Mouse (Mus musculus) v-Abl transformed pro-B cells (cell line): ENCODE measurements around the gene Srrt.

Experiments used
- in situ Hi-C, 2 experiments: fragments of 400-800 bp; cut with MboI; formaldehyde crosslinking; loops; one replicate each; pipeline ENCODE4 v1.15.1; 2025; ENCODE audit not compliant: unreplicated experiment in 2 of 2

Srrt gene

DNA sequence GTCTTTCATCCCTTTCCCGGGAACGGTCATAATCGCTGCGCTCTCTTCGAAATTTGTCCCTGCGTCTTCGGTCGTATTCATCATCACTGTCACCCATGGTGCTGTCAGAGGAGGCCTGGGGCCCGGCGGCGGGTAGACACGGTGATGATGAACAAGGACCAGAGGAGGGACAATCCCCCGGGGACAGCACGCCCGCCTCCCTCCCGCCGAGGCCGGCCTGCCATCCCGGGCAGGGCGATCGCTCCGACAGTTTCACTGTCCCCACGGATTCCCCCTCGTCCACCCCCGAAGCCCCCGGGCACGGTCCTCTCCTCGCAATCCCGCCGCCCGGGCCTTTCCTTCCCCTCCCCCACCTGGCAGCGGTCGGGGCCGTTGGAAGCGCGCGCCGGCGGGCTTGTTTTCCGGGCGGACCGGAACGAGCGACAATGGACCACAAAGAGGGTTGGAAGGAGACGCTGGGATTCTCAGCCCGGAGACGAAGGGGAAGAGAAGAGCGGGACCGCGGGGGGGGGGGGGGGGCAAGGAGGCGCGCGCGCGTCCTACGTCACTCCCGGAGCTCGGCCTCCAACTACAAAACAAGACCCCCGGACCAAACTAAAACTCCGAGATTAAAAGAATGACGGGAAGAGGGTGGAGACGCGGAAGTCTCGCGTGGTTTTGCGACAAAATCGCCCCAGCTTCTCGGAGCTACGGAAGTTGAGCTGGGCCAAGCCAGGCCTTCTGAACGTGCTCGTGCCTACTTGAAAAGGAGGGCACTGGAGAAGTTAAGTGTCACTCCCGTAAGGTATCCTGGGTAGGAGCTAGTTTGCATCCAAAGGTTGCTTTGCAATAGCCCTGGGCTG, at the start of gene Srrt:
Gene Srrt, minus strand, starts transcription at position 604 of the 842 bp plus-strand sequence.
- in situ Hi-C loops, result no loop called here

GRCm38 (mm10) chr5:137354091-137354490, 46.6 kb upstream of the Srrt start:
- in situ Hi-C loops, result no loop called here

DNA sequence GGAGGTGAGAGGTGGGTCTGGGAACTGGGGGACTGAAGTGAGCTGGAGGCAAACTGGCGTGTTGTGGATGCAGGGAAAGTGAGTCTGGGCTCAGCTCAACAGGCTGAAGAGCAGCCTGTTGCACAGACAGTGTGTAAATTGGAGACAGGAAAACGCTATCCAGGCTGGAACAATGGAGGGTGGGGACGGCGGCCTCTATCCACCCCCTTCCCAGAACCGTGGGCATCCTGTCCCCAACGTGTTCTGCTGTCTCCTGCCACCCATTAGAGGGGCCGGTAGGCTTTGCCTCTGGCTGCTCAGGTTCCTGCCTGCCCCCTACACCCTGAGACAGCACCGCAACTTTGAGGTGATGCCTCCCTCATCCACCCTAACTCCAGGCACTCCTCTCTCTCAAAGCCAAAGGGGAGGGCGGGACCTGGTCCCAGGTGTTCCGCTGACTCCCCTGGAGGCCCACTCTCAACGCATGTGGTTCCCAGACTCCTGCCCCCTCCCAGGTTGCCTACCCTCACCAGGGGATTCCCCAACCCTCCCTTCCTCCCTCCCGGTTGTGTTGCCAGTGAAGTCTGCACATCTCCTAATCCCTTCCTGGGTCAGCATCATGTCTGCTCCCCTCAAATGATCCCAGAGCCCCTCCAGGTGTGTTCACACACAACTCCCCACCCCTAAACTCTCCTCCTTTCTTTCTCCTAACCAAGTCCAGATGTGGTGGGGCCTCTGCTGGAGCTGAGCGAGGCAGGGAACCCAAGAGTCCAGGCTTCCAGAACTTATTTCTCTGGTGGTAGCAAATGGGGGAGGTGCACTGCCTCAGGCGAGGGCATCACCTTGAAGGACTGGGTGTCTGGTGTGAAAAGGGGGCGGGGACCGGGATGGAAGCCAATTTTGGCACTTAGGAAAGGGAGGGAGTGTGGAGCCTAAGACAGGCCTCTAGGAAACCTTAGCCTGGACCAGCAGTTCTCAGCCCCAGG, 44.8 kb upstream of the Srrt start:
- in situ Hi-C loops, result no loop called here

- in situ Hi-C loops, result no loop called here
Observed at GRCm38 (mm10) chr5:137351394-137351793, 43.9 kb upstream of the Srrt start.

DNA sequence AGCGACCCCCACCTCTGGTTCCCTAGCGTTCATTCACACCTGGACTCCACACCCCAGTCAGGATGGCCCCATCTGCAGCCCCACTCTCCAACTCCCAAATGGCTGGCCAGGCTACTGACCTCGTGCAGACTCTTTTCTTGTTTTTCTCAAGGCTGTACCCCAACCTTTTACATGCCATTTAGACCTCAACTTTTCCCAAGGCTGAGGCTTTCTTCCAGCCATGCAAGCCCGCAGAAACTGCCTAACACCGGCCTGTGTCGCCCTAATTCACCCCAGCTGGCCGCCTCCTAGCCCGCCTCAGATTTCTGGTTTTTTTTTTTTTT, 43.5 kb upstream of the Srrt start:
- in situ Hi-C loops, result no loop called here

DNA sequence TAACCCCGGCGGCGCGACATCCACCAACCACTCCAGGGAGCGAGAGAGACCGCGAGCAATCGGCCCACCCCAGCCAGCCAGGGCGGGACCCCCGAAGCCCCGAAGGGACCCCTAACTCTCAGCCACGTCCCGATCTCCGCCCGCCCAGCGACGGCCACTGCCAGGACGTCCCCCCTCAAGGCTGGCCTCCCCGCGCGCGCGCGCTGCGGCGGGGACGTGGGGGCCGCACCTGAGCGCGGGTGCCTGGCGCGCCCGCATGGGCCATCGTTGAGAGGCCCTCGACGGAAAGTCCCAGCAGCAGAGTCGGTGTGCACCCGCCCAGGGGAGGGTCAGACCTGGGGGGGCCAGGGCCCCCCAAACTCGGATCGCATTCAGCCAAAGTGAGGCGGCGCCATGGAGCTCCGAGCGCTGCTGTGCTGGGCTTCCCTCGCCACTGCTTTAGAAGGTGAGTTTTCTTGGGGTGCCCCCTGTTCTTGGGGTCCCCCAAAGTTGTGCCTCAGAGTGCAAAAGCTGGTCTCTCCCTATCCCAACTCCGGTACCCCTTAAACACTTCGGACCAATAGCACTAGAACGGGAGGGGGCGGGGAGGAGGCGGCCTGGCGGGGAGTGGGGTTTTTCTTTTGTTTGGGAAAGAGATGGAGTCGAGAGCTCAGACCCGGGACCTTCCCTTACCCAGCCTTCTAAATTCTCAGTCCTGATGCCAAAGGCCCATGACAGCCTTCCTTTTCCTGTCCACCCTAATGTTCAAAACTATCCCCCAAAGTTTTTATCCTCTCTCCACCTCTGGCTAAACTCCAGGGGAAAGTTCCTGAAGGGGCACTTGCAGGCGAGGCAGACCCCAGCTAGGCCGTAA, 43.0 kb upstream of the Srrt start:
- in situ Hi-C loops, result no loop called here

DNA sequence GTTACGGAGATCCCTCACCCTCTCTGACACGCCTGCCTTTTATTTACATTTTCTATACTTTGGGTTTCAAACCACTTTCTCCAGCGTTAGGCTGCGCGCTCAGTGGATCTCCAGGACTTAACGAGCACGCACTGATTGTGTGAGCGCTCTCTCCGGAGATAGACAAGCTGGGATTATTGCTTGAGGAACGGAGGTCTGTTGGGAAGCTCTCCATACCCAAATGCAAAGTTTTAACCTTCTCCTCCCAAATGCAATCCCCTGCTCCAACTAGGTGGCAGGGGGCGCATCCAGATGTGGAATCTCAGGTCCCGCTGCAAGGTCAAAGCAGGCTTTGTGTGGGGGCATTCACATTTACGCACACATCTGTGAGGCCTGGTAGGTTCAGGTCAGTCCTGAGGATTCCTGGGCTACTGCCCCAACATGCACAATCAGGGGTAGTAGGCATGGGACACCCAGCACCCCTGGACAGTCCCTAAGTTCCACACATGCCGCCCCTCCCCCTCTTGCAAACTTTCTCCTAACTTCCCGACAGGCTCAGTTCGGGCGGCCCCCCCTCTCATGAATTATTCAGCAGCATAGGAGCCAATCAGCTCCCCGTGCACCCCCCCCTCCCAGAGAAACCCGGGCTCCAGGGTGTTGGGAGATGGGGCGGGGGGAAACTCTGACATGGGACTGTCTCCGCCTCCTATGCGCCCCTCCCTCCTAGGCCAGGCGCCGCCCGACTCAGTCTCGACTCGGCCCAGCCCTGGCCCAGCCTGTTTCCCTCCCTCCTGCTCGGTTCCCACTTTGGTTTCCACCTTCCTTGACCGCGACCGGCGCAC, 42.1 kb upstream of the Srrt start, which contains the start of gene Ephb4:
Gene Ephb4, plus strand, starts transcription at position 726 of the 821 bp plus-strand sequence.
- in situ Hi-C loops, result no loop called here

DNA sequence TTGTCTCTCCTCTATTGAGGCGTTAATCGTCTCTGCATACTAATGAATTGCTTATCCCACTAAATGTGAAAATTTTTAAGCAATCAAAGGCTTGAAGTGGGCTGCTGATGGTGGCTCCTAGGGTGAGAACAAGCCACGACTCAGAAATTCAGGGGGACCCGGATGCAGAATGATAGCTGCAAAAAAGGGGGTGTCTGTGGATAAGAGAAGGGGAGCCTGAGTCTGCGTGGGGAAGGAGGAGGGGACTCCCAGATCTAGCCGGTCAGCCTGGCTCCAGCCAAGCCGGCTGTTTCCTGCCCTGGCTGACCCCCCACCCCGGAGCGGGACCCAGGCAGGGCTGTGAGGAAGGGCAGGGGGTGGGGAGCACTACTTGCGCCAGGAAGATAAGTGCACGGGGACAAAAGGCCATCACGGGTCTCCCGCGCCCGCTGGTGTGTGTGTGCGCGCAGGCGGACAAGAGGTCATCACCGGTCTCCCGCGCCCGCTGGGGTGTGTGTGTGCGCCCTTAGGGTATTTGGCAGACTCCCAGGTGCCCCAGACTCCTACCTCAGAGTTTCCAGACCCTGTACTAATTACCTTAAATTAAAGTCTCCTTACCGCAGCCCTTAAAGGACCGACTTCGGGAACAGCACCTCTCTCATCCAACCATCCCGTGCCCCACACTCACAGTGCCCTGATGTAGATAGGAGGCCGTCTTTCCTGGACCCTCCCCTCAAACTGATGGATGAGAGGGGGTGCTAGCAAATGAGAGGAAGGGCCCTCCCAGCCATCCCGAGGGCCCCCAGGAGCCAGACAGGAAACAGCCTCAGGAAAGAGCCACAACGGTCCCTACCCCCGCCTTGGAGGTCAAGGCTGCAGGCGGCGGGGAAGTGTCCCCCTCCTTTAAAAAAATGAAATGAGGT, 41.3 kb upstream of the Srrt start:
- in situ Hi-C loops, result no loop called here

- in situ Hi-C loops, result no loop called here
Observed at GRCm38 (mm10) chr5:137347856-137348255, 40.4 kb upstream of the Srrt start.

GRCm38 (mm10) chr5:137346983-137347382, 39.5 kb upstream of the Srrt start:
- in situ Hi-C loops, result no loop called here

DNA sequence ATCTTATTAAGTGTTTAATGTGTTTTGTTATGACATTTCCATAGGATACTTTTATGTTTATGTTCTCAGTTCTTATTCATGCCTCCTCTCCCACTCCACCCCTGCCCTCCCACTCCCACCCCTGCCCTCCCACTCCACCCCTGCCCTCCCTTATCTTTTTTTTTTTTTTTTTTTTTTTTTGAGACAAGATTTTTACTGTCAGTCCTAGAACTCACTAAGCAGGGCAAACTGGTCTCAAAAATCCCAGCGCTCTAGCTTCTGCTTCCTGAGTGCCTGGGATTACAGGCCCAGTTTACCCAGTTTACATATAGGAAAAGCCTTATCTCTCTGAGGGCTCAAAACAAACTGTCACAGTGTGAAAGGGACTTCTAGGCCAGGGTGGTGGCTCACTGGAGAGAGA, 38.9 kb upstream of the Srrt start:
- in situ Hi-C loops, result no loop called here

DNA sequence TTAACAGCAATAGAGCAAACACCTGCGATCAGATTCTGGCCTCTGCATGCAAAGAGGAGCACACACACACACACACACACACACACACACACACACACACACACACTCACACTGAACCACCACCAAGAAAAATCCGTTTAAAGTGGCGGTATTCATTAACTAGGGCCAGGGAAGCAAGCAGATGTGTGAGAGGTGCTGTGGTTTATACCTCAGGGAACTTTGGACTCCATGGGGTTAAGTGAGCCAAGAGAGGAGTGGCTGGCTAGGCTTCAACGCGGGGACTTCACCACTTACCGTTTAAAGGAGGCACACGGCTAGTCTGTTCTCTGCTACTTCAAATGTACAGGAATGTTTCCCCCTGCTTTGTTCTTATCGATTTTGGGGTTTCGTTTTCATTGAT, 38.3 kb upstream of the Srrt start:
- in situ Hi-C loops, result no loop called here

- in situ Hi-C loops, result loop anchor here in 1 of 2 experiments (5.0 kb wide), 1 partner anchor 43 kb away; no protein-coding TSS in a partner anchor
Observed at GRCm38 (mm10) chr5:137343869-137344268, 36.4 kb upstream of the Srrt start.

- in situ Hi-C loops, result loop anchor here in 1 of 2 experiments (5.0 kb wide), 1 partner anchor 44 kb away; no protein-coding TSS in a partner anchor
Observed at GRCm38 (mm10) chr5:137343412-137343811, 35.9 kb upstream of the Srrt start.

DNA sequence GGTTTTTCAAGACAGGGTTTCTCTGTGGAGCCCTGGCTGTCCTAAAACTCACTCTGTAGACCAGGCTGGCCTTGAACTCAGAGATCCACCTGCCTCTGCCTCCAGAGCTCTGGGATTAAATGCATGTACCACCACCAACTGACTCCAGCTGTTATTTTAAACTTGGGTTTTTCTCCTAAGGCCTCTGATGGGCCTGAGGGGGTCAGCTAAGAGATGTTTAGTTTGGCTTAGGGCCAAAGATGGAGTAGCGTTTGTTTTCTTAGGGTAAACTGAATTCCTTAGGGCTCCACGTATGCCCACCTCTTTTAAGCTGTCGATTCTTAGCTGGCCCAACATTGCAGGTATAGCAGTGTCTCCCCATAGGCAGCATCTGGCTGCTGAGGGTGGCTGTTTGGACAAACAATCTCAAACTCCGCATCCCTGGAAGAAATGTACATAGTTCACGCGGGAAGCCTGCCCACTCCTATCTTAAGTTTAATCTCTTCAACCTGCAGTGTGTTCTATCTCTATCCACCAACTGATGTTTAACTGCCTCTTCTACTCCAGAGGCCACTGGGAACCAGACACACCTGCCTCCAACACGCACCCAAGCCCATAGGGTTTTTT, 35.0 kb upstream of the Srrt start:
- in situ Hi-C loops, result loop anchor here in 1 of 2 experiments (5.0 kb wide), 1 partner anchor 45 kb away; no protein-coding TSS in a partner anchor

- in situ Hi-C loops, result loop anchor here in 1 of 2 experiments (5.0 kb wide), 1 partner anchor 47 kb away; no protein-coding TSS in a partner anchor
Observed at GRCm38 (mm10) chr5:137340222-137340621, 32.7 kb upstream of the Srrt start.

DNA sequence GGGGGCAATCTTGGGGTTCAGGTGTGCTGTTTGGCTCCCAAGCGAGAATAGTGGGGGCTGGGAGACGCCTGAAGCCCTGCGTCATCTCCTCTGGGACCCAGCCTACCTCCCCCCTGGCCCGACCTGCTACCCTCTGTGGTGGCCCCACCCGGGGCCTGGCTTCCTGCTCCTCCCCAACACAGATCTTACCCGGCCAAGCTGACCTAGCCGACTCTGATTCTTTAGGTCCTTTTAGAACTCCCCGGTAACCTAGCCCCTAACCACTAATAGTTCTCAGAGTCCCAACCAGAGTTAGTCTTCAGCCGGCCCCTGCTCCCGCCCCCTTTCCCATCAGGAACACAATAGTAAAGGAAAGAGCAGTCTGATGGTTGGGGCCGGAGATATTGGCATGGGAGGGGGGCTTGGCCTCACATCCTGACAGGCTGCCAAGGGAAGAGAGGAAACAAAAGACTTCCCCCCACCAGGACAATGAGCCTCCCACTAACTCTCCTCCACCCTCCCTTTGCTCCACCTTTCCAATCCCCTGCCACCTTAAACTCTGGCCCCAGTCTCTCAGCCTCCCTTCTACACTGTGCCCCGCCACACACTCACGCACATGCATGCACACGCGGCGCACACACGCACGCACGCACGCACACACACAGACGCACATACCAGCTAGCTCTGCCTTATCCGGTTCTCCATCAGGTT, 32.0 kb upstream of the Srrt start:
- in situ Hi-C loops, result loop anchor here in 1 of 2 experiments (5.0 to 10.0 kb wide), 3 partner anchors 47 to 425 kb away; partner anchors contain the start of genes Pop7 and Ufsp1
